ENCODE assay signal across 9 mouse cellular contexts in genomic region chr2:146549111-146549776, GRCm38 (mm10). TPM values are rescaled to one million over a fixed set of nuclear protein-coding genes. Genes with fewer than 3 reads are reported as not detected.
A peak's percentile ranks its signal among the peaks of the same experiment; 100 is the strongest.
DNase-seq lines count a peak whose midpoint lies in the region; ATAC-seq lines count a peak whose summit lies in the region.
"Had no signal": no experiment of that assay in that cellular context is flagged by ENCODE, and none has a peak within 500 bp of the region (broad histone marks: within the 10 kb centered on the region; RNA-seq: fewer than 3 reads in every experiment).

No protein-coding gene starts in this region.

- no peaks in the 10 kb centered on the region for H3K36me3 ChIP-seq in embryonic facial prominence, embryonic 15.5 days
- no peaks in the 10 kb centered on the region for H3K36me3 ChIP-seq in hindbrain, embryonic 14.5 days (replicated peaks; ENCODE audit: control insufficient read depth, insufficient read depth)

- no peak overlapping the region for H3K27ac ChIP-seq in embryonic facial prominence, embryonic 15.5 days (replicated peaks)
- no peak overlapping the region for H3K27ac ChIP-seq in hindbrain, embryonic 14.5 days
- H3K27ac ChIP-seq: liver, embryonic 14.5 days had no signal

- intact Hi-C loops in heart, postnatal 14 days (cut with DNase I) = no loop called here

- DNase-seq in heart, adult 11 months = peak; percentile 94
- no peak for DNase-seq in heart, postnatal 14 days
- DNase-seq in hindbrain, embryonic 14.5 days (ENCODE audit: low spot score) = peak; percentile 63
- peak; percentile 27 to 54 for DNase-seq in lung, postnatal 4 days
- DNase-seq in spleen, adult 12 weeks (ENCODE audit: low spot score) = no peak
- no peak for DNase-seq in thymus, postnatal 14 days
- no peak for DNase-seq in gastrocnemius, postnatal 10 days

- H3K9ac ChIP-seq in embryonic facial prominence, embryonic 15.5 days = no peak overlapping the region
- no peak overlapping the region for H3K9ac ChIP-seq in hindbrain, embryonic 14.5 days
- H3K9ac ChIP-seq: liver, embryonic 14.5 days had no signal

- no peaks in the 10 kb centered on the region for H3K27me3 ChIP-seq in embryonic facial prominence, embryonic 15.5 days
- no peaks in the 10 kb centered on the region for H3K27me3 ChIP-seq in hindbrain, embryonic 14.5 days (ENCODE audit: control insufficient read depth, insufficient read depth, low read length)

- no peaks in the 10 kb centered on the region for H3K9me3 ChIP-seq in embryonic facial prominence, embryonic 15.5 days (replicated peaks)
- H3K9me3 ChIP-seq in hindbrain, embryonic 14.5 days (ENCODE audit: control insufficient read depth, low read length) = no peaks in the 10 kb centered on the region

- H3K4me1 ChIP-seq in embryonic facial prominence, embryonic 15.5 days = no peaks in the 10 kb centered on the region
- 0 out of 2 replicates have a peak, but pooled peaks cover 3% of the 10 kb centered on the region for H3K4me1 ChIP-seq in hindbrain, embryonic 14.5 days (replicated peaks; ENCODE audit: control insufficient read depth, insufficient read depth, low read length)

- H3K4me3 ChIP-seq in embryonic facial prominence, embryonic 15.5 days (replicated peaks) = no peak overlapping the region
- H3K4me3 ChIP-seq in hindbrain, embryonic 14.5 days (replicated peaks; ENCODE audit: low read length) = no peak overlapping the region

- 0 out of 2 replicates have a peak, but pooled peaks have one; percentile 63 for ATAC-seq in embryonic facial prominence, embryonic 15.5 days (ENCODE audit: insufficient number of reproducible peaks, low FRiP score, low TSS enrichment, low read depth)
- ATAC-seq in hindbrain, embryonic 14.5 days (ENCODE audit: low FRiP score) = peak; percentile 86

- H3K4me2 ChIP-seq in embryonic facial prominence, embryonic 15.5 days (replicated peaks) = no peak overlapping the region
- no peak overlapping the region for H3K4me2 ChIP-seq in hindbrain, embryonic 14.5 days (replicated peaks)

- 21% methylated on average over 6 of the region's 6 CpGs for WGBS in embryonic facial prominence, embryonic 15.5 days
- 5% methylated on average over 6 of the region's 6 CpGs for WGBS in hindbrain, embryonic 14.5 days

RNA-seq across cellular contexts. Expression of gene Ralgapa2, which starts 37.1 kb away (rescaled TPM):
- 10 to 100 TPM; 39.5 to 48.0 TPM for total RNA-seq in heart, postnatal 14 days (2021)
- 5.5 and 5.9 TPM in 2 replicates for polyA plus RNA-seq in embryonic facial prominence, embryonic 15.5 days (2015; fragmentation: Nextera tagmentation; extraction: Ambion mirVana)
- 12.0 and 14.2 TPM in 2 replicates for polyA plus RNA-seq in hindbrain, embryonic 14.5 days (2014; fragmentation: Nextera tagmentation; extraction: Ambion mirVana)
- 1 to 10 TPM; 4.2 to 7.0 TPM for total RNA-seq in gastrocnemius, postnatal 10 days (2021)

Comparison
In these comparisons a context has a peak if more than half of its experiments do, and no peak if none do; other contexts are left out.
1. DNase-seq: peak in heart, adult 11 months (single experiment), hindbrain, embryonic 14.5 days (single experiment) and lung, postnatal 4 days (2 of 2); none in heart, postnatal 14 days (0 of 2), spleen, adult 12 weeks (single experiment), thymus, postnatal 14 days (single experiment) and gastrocnemius, postnatal 10 days (single experiment).
2. RNA of gene Ralgapa2, which starts 37.1 kb away (total RNA-seq): 39.5 to 48.0 TPM in heart, postnatal 14 days; 4.2 to 7.0 TPM in gastrocnemius, postnatal 10 days; every median in the first group is over 4 times any median in the second.